Mouse (Mus musculus) adrenal gland, adult 18-20 months (tissue): ENCODE results near the gene Rbm14. TPM values are rescaled to one million over a fixed set of nuclear protein-coding genes. Genes with fewer than 3 reads are reported as not detected.

Experiments
- DNase-seq, 2 experiments: peaks; one replicate each; pipeline ENCODE4 v3.0.0; 2021 to 2022; ENCODE audit warnings: low spot score in 2 of 2
- total RNA-seq, 2 experiments: library from RNA; stranded (reverse); gene quantifications; 1 replicate in 1 of 2; 2 replicates in 1 of 2; pipeline ENCODE4 v1.2.3; 2021

The Rbm14 gene
- total RNA-seq, 2 experiments from 2014 or later: 46.1 to 59.0 TPM

DNA sequence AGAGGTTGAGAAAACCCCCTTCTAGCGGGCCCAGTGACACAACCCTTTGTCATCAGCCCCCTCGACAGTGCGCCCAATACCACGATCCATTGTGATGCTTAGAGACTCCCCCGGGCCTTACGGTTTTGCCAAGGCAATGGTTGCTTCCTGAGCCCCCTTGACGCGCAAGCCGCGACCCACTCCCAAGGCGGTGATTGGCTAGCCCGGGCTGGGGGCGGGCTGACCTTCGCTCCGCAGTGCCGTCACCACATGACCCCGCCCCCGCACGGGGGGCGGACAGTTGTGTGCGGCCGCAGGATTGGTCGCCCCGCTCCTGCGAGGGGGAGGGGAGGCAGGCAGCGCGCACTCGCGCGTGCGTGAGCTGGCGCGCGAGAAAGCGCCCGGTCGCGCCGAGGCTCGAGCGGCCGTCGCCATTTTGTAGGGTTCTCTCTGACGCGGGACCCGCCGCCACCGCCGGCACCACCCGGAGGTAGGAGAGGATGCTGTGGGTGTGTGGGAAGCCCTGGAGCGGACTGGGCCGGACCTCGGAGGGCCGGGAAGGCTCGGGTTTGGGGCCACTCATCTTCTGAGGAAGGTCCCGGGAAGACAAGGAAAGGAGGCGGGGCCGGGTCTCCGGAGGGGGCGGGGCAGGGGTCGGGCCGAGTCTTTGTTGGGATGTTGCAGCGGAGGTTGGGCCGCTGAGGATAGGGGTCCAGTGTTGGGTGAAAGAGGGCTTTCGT is 55.1 kb downstream of the Rbm14 start, which contains the start of gene Rbm4b:
Rbm4b (plus strand) TSS at position 305 of the 719 bp plus-strand sequence.
- DNase-seq: peak; percentile 96 to 97

DNA sequence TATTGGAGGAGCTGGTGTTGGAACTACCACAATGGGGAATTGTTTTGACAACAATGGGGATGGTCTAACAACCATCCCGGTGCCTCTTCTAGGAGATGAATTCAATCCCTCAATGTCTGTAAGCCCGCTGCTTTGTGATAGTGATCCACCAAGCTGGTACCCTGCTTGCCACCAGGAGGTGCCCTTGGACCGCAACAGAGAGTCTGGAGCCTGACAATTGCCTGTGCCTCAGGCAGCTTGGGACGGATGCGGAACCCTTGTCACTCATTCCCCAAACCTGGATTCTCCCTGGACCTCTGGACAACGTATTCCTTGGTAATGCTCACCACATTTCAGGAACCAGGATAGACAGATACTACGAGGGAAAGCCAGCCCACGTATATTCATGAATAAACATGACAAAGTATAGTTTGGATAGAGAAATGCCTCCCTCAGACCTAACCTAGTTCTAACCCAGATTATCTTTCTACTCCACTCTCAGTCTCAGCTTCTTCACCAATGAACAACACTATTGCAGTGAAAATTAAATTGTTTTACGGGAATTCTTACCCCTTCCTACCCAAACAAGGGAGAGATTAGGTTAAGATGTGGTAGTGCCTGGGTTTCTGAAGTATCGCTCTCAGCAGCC is 55.8 kb downstream of the Rbm14 start:
- DNase-seq: peak; percentile 87 to 90

Other genes starting within 250 kb of the Rbm14 start
- gene Lrfn4, start 196.0 kb downstream of the Rbm14 start, total RNA-seq: 1 to 10 TPM; 4.4 to 7.7 TPM
- gene Rce1, start 186.0 kb downstream of the Rbm14 start, total RNA-seq: 10 to 100 TPM; 34.1 to 38.1 TPM
- not detected for gene Gm960, start 113.0 kb downstream of the Rbm14 start, total RNA-seq
- gene Sptbn2, start 100.5 kb downstream of the Rbm14 start, total RNA-seq: 1 to 10 TPM in 1 of 2 experiments, under 1 TPM in 1; 0.58 to 1.3 TPM
- 10 to 100 TPM; 18.4 to 18.8 TPM for gene Rbm4b, start 55.1 kb downstream of the Rbm14 start, total RNA-seq
- gene Rbm4, start 17.7 kb downstream of the Rbm14 start, total RNA-seq: 10 to 100 TPM; 64.1 to 66.8 TPM
- 10 to 100 TPM; 28.1 to 30.6 TPM for gene Gm21992, start within 50 bp of the Rbm14 start, total RNA-seq
- 100 to 1,000 TPM in 1 of 2 experiments, 10 to 100 TPM in 1; 94.4 to 109 TPM for gene Ccs, start 27.7 kb upstream of the Rbm14 start, total RNA-seq
- gene Ccdc87, start 27.7 kb upstream of the Rbm14 start, total RNA-seq: under 1 TPM in 1 of 2 experiments, not detected in 1; 0.13 TPM
- 100 to 1,000 TPM; 318 to 345 TPM for gene Ctsf, start 43.5 kb upstream of the Rbm14 start, total RNA-seq
- 1 to 10 TPM in 1 of 2 experiments, under 1 TPM in 1; 0.73 to 1.5 TPM for gene Actn3, start 66.3 kb upstream of the Rbm14 start, total RNA-seq
- 10 to 100 TPM; 16.9 to 20.5 TPM for gene Zdhhc24, start 67.0 kb upstream of the Rbm14 start, total RNA-seq
- gene Bbs1, start 95.0 kb upstream of the Rbm14 start, total RNA-seq: 1 to 10 TPM; 5.1 to 8.9 TPM
- 10 to 100 TPM; 51.4 to 86.6 TPM for gene Dpp3, start 116.7 kb upstream of the Rbm14 start, total RNA-seq
- gene Peli3, start 131.5 kb upstream of the Rbm14 start, total RNA-seq: 1 to 10 TPM; 6.8 to 8.9 TPM
- 10 to 100 TPM; 51.3 to 59.1 TPM for gene Mrpl11, start 150.5 kb upstream of the Rbm14 start, total RNA-seq
- under 1 TPM; 0.35 to 0.46 TPM for gene Npas4, start 178.7 kb upstream of the Rbm14 start, total RNA-seq
- 1 to 10 TPM; 2.9 to 4.5 TPM for gene Slc29a2, start 212.2 kb upstream of the Rbm14 start, total RNA-seq
- 10 to 100 TPM; 25.9 to 31.8 TPM for gene B4gat1, start 227.2 kb upstream of the Rbm14 start, total RNA-seq
- gene AC124502.3, start 227.3 kb upstream of the Rbm14 start, total RNA-seq: 1 to 10 TPM in 1 of 2 experiments, under 1 TPM in 1; 0.73 to 1.5 TPM
- 10 to 100 TPM; 28.4 to 29.3 TPM for gene Brms1, start 229.7 kb upstream of the Rbm14 start, total RNA-seq
- 1 to 10 TPM; 3.4 to 4.2 TPM for gene Rin1, start 238.8 kb upstream of the Rbm14 start, total RNA-seq